Mouse (Mus musculus) forebrain, embryonic 11.5 days (tissue): Measurements from ENCODE around the gene Pds5a. TPM values are rescaled to one million over a fixed set of nuclear protein-coding genes. Genes with fewer than 3 reads are reported as not detected.

Experiments
- ATAC-seq: fragments of 200-750 bp; cut with Nextera tagmentation; replicated peaks from 2 replicates; pipeline ENCODE4 v1.8.0; 2017; ENCODE audit warnings: moderate TSS enrichment; ENCODE audit not compliant: low FRiP score
- DNase-seq: peaks from one replicate; pipeline ENCODE4 v3.0.0-alpha.2; 2017; ENCODE audit warnings: low spot score
- H3K27ac ChIP-seq: fragments of 300-500 bp; sonication (generic); 2 replicates; pipeline ENCODE4 v1.5.1; 2014; ENCODE audit warnings: low read depth, low read length
- H3K27me3 ChIP-seq: fragments of 300-500 bp; sonication (generic); 2 replicates; pipeline ENCODE4 v1.6.1; 2014; ENCODE audit warnings: mild to moderate bottlenecking, low read length, mixed read lengths; ENCODE audit not compliant: control insufficient read depth, insufficient read depth
- H3K36me3 ChIP-seq: fragments of 300-500 bp; sonication (generic); 2 replicates; pipeline ENCODE4 v1.6.1; 2014; ENCODE audit warnings: mild to moderate bottlenecking, low read length, moderate library complexity, mixed read lengths; ENCODE audit not compliant: control insufficient read depth, insufficient read depth
- H3K4me1 ChIP-seq: fragments of 300-500 bp; sonication (generic); replicated peaks from 2 replicates; pipeline ENCODE4 v1.6.1; 2014; ENCODE audit warnings: low read length, mixed read lengths; ENCODE audit not compliant: control insufficient read depth, insufficient read depth
- H3K4me2 ChIP-seq: fragments of 300-500 bp; sonication (generic); 2 replicates; pipeline ENCODE4 v1.6.1; 2014; ENCODE audit warnings: low read depth, mild to moderate bottlenecking, low read length, moderate library complexity, mixed read lengths; ENCODE audit not compliant: severe bottlenecking
- H3K4me3 ChIP-seq: fragments of 300-500 bp; sonication (generic); 2 replicates; pipeline ENCODE4 v1.5.1; 2014; ENCODE audit warnings: low read depth, low read length
- H3K9ac ChIP-seq: fragments of 300-500 bp; sonication (generic); 2 replicates; pipeline ENCODE4 v1.6.1; 2014; ENCODE audit warnings: low read length
- H3K9me3 ChIP-seq: fragments of 300-500 bp; sonication (generic); 2 replicates; pipeline ENCODE4 v1.6.1; 2016; ENCODE audit warnings: low read length, mixed read lengths; ENCODE audit not compliant: control insufficient read depth
- WGBS: fragments of 180-500 bp; shearing (Covaris S2); extraction: QIAGEN DNeasy Blood & Tissue Kit; methylation state at CpG from one replicate; pipeline ENCODE4 v1.1.7; 2014; 5-methylcytosine and 5-hydroxymethylcytosine counted together
- polyA plus RNA-seq: library from polyadenylated mRNA; unstranded; fragments of >200 nt; fragmentation: Nextera tagmentation; extraction: Ambion mirVana; gene quantifications from 2 replicates; pipeline ENCODE4 v1.2.1, GENCODE M21; 2014

The Pds5a gene
- polyA plus RNA-seq, 1 experiment from 2014 or later: 153 TPM

GRCm38 (mm10) chr5:65717063-65717902 is 19.2 kb upstream of the Pds5a start:
- Histone ChIP-seq H3K9ac (no peak overlapping the region), H3K9me3 (no peaks in the 10 kb centered on the region), H3K36me3 (no peaks in the 10 kb centered on the region), H3K4me2 (no peak overlapping the region), H3K27ac (no peak overlapping the region), H3K4me3 (no peak overlapping the region), H3K4me1 (0 out of 2 replicates have a peak, but pooled peaks cover 2% of the 10 kb centered on the region), H3K27me3 (no peaks in the 10 kb centered on the region)
- ATAC-seq (no peak), DNase-seq (no peak)
- 83% methylated on average over 18 of the region's 18 CpGs for WGBS

DNA sequence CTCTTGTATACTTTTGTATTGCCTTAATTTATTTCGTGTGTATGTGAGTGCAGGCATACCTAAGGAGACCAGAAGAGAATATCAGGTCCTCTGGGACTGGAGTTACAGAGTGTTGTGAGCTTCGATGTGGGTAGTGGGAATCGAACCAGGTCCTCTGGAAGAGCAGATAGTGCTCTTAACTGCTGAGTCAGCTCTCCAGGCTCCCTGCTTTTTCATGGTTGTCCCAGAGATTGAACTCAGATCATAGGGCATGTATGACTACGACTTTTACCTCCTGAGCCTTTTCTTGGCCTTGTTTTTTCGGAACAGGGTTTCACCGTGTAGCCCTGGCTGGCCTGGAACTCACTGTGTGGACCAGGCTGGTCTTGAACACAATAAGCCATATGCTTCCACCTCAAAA is 17.0 kb upstream of the Pds5a start:
- 0 out of 2 replicates have a peak, but pooled peaks cover 2% of the 10 kb centered on the region for H3K4me1 ChIP-seq
- no peaks in the 10 kb centered on the region for H3K36me3 ChIP-seq
- H3K4me2 ChIP-seq: no peak overlapping the region
- H3K27ac ChIP-seq: no peak overlapping the region
- ATAC-seq (no peak), DNase-seq (no peak)
- no peaks in the 10 kb centered on the region for H3K27me3 ChIP-seq
- H3K9me3 ChIP-seq: no peaks in the 10 kb centered on the region
- WGBS: 83% methylated on average over 6 of the region's 6 CpGs
- no peak overlapping the region for H3K9ac ChIP-seq
- H3K4me3 ChIP-seq: no peak overlapping the region

DNA sequence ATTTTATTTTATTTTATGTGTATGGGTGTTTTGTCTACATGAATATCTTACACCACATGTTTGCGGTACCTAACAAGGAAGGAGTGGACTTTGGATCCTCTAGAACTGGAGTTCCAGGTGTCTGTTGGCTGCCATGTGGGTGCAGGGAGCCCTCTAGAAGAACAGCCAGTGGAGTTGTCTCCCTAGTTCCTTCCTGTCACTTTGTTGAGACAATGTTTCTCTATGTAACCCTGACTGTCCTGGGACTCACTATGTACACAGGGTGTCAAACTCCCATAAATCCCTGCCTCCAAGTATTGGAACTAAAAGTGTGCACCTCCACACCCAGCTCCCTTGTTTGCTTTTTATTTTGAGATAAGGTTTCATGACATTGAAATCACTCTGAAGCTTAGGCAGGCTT is 13.4 kb upstream of the Pds5a start:
- 91% methylated on average over 1 of the region's 1 CpGs for WGBS
- DNase-seq (no peak), ATAC-seq (no peak)
- Histone ChIP-seq H3K4me1 (0 out of 2 replicates have a peak, but pooled peaks cover 2% of the 10 kb centered on the region), H3K9me3 (no peaks in the 10 kb centered on the region), H3K4me2 (no peak overlapping the region), H3K27ac (no peak overlapping the region), H3K36me3 (no peaks in the 10 kb centered on the region), H3K9ac (no peak overlapping the region), H3K4me3 (no peak overlapping the region), H3K27me3 (no peaks in the 10 kb centered on the region)

GRCm38 (mm10) chr5:65710267-65710666 is 12.2 kb upstream of the Pds5a start:
- 74% methylated on average over 8 of the region's 8 CpGs for WGBS

GRCm38 (mm10) chr5:65706979-65707378 is 8.9 kb upstream of the Pds5a start:
- WGBS: 85% methylated on average over 5 of the region's 5 CpGs
- H3K4me1 ChIP-seq: no peaks in the 10 kb centered on the region
- no peak overlapping the region for H3K27ac ChIP-seq
- no peak for ATAC-seq
- no peaks in the 10 kb centered on the region for H3K36me3 ChIP-seq
- no peak for DNase-seq
- H3K4me2 ChIP-seq: no peak overlapping the region
- no peaks in the 10 kb centered on the region for H3K9me3 ChIP-seq
- no peak overlapping the region for H3K4me3 ChIP-seq
- no peak overlapping the region for H3K9ac ChIP-seq
- no peaks in the 10 kb centered on the region for H3K27me3 ChIP-seq

More at GRCm38 (mm10) chr5:65710267-65710666, 12.2 kb upstream of the Pds5a start:
- DNase-seq: no peak
- H3K9me3 ChIP-seq: no peaks in the 10 kb centered on the region
- H3K4me2 ChIP-seq: no peak overlapping the region
- no peaks in the 10 kb centered on the region for H3K36me3 ChIP-seq
- H3K9ac ChIP-seq: no peak overlapping the region
- H3K4me1 ChIP-seq: 0 out of 2 replicates have a peak, but pooled peaks cover 2% of the 10 kb centered on the region
- H3K4me3 ChIP-seq: no peak overlapping the region
- no peak overlapping the region for H3K27ac ChIP-seq
- no peak for ATAC-seq
- H3K27me3 ChIP-seq: no peaks in the 10 kb centered on the region

DNA sequence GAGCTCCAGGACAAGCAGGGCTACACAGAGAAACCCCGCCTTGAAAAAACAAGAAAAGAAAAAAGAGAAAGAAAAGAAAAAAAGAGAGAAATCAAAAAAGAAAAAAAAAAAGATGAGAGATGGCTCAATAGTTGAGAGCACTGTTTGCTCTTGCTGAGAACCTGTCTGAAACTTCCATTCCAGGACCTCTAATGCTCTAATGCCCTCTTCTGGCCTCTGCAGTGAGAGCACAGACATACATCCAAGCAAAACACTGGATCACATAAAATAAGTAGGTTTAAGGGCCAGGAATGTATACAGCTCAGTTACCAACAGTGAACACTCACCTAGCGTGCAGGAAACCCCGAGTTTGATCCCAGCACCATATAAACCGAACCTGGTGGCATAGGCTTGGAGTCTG is 8.1 kb upstream of the Pds5a start:
- WGBS: 75% methylated on average over 4 of the region's 4 CpGs
- DNase-seq (no peak), ATAC-seq (no peak)
- H3K4me1 ChIP-seq: no peaks in the 10 kb centered on the region
- no peaks in the 10 kb centered on the region for H3K9me3 ChIP-seq
- H3K27ac ChIP-seq: no peak overlapping the region
- H3K9ac ChIP-seq: no peak overlapping the region
- H3K4me2 ChIP-seq: no peak overlapping the region
- H3K36me3 ChIP-seq: no peaks in the 10 kb centered on the region
- no peaks in the 10 kb centered on the region for H3K27me3 ChIP-seq
- H3K4me3 ChIP-seq: no peak overlapping the region

GRCm38 (mm10) chr5:65704765-65705678 is 6.9 kb upstream of the Pds5a start:
- ATAC-seq: no peak
- H3K27ac ChIP-seq: no peak overlapping the region
- H3K36me3 ChIP-seq: no peaks in the 10 kb centered on the region
- no peaks in the 10 kb centered on the region for H3K4me1 ChIP-seq
- DNase-seq: no peak
- H3K27me3 ChIP-seq: no peaks in the 10 kb centered on the region
- no peak overlapping the region for H3K4me2 ChIP-seq
- H3K9me3 ChIP-seq: no peaks in the 10 kb centered on the region
- no peak overlapping the region for H3K9ac ChIP-seq
- 79% methylated on average over 12 of the region's 12 CpGs for WGBS
- no peak overlapping the region for H3K4me3 ChIP-seq

- Histone ChIP-seq H3K4me2 (no peak overlapping the region), H3K4me3 (no peak overlapping the region), H3K9me3 (no peaks in the 10 kb centered on the region), H3K27me3 (no peaks in the 10 kb centered on the region), H3K9ac (no peak overlapping the region), H3K27ac (no peak overlapping the region), H3K36me3 (no peaks in the 10 kb centered on the region), H3K4me1 (0 out of 2 replicates have a peak, but pooled peaks cover 1% of the 10 kb centered on the region)
- 70% methylated on average over 9 of the region's 9 CpGs for WGBS
- ATAC-seq (no peak), DNase-seq (no peak)
Observed at GRCm38 (mm10) chr5:65703261-65703660, 5.2 kb upstream of the Pds5a start.
